Mouse (Mus musculus) cerebellum, adult 2 months (tissue): Measurements from ENCODE around the gene 1700017N19Rik.

ENCODE experiments used
- CTCF ChIP-seq: fragments of 200-500 bp; IDR thresholded peaks from 2 replicates; pipeline ENCODE4 v1.5.1; 2011; ENCODE audit warnings: low read depth, mild to moderate bottlenecking, control low read depth, low read length, moderate library complexity, borderline replicate concordance; ENCODE audit not compliant: insufficient read depth
- POLR2A ChIP-seq: fragments of 200-500 bp; IDR thresholded peaks from 2 replicates; pipeline ENCODE4 v1.6.1; 2011; ENCODE audit warnings: low read length, control low read depth, borderline replicate concordance; ENCODE audit not compliant: insufficient read depth

DNA sequence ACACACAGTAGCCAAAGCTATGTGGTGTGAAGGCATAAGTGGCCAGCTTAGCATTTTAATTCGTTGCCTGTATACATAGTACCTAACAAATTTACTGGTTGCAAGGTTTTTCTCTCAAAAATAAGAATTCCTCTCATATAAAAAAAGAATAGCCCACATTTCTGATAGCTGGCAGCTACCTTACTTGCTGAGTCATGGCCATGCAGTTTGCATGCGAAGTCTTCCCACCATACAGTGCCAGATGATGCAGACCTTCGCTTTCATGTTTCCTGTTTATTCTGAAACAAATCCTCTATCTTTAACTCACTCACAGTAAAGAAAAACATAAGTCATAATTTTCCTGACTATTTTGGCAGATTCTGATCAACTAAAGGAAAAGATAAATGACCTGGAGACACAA, 18.6 kb upstream of the 1700017N19Rik start:
- no peak for TF ChIP-seq POLR2A
- TF ChIP-seq CTCF: no peak
